Mouse (Mus musculus) layer of hippocampus, adult 9-10 months (tissue): ENCODE results near the gene Retreg1.

Experiments used
- DNase-seq: peaks from one replicate; pipeline ENCODE4 v3.0.0; 2022; ENCODE audit warnings: low spot score

Retreg1 gene

DNA sequence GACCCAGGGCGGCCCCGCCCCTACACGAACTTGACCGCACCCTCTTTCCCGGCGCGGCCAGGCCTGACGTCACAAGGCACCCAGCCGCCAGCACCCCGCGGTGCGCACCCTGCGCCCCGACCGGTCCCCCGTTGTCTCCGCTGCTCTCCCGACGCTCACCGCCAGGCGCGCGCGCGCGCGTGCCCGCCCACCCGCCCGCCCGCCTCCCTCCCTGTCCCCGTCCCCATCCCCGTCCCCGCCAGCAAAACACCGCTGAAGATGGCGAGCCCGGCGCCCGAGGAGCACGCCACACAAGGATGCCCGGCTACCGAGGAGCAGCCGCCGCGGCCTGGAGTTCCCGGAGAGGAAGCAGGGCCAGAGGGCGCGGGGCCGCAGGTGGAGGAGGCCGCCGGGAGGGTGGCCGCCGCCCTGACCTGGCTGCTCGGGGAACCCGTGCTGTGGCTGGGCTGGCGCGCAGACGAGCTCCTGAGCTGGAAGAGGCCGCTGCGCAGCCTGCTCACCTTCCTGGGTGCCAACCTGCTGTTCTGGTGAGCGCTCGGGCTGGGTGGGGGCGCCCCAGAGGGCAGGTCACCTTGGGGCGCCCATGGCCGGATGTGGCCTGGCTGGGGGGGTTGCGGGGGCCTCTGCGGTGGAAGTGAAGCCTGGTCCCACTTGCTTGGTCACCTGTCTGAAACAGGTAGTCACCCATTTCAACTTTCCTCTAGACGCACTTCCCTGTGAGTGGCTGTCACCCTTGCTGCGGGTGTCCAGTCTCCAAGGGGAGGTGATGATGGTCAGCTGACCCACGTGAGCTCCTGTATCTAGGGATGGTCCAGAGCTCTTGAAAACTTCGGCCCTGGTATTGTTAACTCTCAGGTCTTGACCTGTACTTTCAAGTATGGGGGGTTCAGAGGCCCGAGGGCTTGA lies at the start of gene Retreg1:
Gene Retreg1, plus strand, starts transcription at position 95 of the 906 bp plus-strand sequence.
- DNase-seq = no peak

DNA sequence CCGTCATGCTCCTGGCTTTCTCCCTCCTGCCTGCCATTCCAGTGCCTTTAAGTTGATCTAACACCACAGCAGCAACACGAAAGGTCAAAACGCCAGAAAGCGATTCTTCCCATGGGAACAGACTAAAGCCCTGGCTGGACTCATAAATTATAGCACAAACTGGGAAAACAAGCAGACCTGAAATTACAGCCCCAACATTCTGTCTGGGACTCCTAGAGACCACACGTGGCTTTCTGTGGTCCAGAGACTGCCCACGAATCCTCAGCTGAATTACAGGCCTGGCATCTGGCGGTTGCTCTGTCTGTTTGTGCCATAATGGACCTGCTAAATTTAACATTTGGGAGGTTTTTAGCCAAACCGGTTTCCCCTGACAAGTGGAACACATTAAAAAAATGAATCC lies 48.9 kb upstream of the Retreg1 start:
- DNase-seq = no peak

DNA sequence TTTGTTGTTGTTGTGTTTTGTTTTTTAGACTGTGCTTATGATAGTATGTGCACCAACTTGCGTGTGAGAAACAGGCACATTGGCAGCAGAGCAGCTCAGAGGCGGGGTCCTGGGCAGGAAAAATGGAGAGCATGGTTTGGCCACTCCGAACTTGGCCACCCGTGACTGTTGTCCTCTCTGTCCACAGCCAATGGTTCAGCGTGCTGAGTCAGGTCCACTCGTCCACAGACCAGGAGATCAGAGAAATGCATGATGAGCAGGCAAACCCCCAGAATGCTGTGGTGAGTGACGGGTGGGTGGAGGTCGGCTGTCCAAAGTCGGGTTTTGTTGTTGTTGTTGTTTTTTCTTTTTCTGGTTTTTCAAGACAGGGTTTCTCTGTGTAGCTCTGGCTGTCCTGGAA lies 47.5 kb upstream of the Retreg1 start:
- no peak for DNase-seq

DNA sequence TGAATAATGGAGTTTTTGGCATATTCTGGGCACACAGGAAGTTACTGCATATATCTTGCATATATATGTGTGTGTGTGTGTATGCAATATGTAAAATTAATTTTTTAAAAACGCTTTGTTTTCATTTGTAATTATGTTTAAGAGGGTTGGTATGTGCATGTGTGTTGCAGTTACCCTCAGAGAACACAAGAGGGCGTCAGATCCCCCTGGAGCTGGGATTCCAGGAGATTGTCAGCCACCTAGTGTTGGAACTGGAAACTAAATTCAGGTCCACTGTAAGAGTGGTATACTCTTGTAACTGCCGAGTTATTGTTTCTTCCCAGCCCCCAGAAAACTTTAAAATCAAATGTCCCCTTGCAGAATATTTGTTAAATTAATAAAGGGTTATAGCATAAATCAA lies 46.6 kb upstream of the Retreg1 start:
- DNase-seq = no peak

DNA sequence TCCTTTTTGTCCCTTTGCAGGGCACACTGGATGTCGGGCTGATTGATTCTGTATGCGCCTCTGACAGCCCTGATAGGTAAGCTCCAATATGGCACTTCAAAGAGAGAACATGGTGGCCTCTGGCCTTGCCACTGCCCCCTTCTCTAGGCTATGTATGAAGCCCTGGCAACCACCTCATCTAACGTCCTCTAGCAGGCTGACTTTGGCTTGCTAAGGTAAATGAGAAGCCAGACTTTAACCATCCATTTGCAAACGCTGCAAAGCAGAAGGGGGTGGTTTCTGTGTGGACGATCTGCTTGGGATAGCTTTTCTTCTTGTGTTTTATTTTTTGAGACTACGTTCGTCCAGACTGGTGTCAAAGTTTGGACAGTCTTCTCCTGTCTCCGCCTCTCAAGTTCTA lies 45.8 kb upstream of the Retreg1 start:
- no peak for DNase-seq

DNA sequence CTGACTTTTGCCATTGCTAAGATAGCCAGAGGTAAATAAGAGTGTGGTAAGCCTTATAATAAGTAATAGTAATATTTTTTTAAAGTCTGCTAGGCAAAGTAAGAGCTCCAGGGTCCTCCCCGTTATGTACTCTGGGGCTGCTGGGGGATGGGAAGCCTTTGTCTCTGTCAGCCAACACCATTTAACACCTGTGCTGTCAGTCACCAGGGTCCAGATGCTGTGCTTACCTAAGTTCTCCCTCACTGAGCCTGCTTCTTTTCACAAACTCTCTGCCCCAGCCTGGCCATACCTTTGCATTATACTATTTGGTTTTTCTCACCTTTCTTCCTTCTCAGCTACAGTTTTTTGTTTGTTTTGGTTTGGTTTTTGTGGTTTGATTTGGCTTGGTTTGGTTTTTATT lies 45.1 kb upstream of the Retreg1 start:
- no peak for DNase-seq

DNA sequence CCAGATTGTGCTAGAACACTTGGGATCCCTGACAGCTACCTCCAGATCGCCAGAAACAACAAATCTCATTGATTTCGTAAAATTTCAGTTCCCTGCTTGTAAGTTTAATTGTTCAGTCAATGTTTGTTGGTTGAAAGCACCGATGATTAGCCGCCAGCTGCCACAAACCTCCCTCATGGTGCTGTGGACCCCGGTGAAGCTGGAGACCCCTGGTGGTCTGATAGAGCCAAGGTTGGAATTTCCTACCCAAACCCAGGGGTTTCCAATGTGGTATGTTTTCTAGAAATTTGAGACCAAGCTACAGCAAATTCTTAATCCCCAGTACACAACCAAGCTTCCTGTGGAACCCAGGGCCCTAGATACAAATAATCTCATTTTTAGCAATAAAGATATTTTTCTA lies 41.3 kb upstream of the Retreg1 start:
- DNase-seq = no peak

DNA sequence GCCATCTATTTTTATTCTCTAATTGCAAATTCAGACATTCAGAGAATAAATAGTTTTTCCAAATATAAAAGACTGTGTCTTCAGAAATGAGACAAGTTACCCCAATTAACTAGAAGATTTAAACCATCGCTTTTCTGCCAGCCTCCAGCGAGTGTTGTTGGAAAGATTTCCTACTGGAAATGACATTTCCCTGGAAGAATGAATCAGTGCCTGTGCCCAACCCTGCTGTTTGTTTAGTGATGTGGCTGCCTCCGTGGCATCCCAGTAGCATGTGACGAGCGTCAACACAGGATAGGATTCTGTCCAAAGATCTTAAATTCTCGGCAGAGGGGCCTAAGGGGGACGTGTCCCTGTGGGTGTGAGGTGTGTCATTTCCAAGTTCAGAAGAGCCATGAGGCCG lies 40.8 kb upstream of the Retreg1 start:
- no peak for DNase-seq

DNA sequence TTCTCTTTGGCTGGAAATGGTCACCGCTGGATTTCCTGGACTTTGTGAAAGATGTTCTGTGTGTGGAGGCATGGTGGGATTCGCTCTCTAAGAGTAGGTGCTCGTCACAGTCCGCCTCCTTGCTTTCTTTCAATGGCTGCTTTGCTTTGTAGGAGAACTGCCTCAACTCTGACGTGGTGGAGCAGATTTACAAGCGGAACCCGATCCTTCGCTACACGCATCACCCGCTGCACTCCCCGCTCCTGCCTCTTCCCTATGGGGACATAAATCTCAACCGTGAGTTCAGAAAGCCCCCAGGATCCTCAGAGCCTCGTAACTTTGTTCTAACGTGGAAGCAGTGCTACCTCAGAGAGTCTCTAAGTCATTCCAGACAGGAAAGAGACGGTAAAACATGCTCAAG lies 39.9 kb upstream of the Retreg1 start:
- no peak for DNase-seq

DNA sequence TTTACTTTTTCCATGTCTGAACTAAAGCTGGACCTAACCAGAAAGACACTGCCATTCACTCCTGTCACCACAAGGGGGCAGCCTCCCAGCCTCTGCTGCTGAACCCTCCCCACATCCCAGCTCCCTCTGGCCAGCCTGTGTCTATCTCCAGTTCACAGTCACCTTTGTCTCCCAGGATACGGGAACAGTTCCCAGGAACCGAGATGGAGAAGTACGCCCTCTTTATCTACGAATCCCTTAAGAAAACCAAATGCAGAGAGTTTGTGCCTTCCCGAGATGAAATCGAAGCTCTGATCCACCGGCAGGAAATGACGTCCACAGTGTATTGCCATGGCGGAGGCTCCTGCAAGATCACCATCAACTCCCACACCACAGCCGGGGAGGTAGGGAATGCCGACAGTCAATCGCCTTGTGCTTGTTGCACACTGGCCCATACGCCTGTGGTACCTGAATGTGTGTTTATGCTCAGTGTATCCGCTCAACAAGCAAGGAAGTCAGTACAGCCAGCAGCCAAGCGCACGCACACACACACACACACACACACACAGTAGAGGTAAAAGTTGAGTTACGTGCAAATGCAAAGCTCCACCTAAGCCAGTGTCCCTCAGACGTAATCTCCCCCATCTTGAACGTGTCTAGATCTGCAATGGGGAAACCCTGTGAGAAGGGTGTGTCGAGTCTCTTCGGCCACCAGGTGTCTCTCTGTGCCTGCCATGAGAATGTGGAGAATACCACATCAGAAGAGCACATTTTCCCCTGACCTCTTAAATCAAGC lies 37.5 kb upstream of the Retreg1 start:
- DNase-seq = peak; percentile 45

DNA sequence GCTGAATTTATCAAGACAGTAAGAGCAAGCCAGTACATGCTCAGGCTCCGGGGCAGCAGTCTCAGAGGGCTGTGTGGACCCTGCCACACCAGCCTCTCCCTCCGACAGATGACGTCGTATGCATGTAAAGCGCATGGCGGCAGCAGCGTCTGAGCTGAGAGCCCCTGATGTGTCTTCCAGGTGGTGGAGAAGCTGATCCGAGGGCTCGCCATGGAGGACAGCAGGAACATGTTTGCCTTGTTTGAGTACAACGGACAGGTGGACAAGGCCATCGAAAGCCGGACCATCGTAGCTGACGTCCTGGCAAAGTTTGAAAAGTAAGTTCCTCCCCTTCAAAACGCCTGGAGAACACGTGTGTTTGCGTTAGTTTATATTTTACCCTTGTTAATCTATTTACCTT lies 36.6 kb upstream of the Retreg1 start:
- no peak for DNase-seq

DNA sequence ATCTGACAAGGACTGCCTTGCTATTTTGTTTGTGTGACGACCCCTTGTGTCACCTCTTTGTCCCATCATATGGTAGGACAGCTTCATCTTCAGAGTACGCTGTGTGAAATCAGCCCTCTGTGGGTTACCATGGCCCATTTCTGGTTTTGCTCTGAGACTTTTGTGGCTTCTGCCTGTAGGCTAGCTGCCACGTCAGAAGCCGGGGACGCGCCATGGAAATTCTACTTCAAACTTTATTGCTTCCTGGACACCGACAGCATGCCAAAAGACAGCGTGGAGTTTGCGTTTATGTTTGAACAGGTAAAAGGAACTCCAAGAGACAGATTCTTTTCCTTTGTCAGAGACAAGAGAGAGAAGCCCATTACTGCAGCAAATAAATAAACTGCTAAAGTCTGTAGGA lies 36.1 kb upstream of the Retreg1 start:
- DNase-seq = no peak

DNA sequence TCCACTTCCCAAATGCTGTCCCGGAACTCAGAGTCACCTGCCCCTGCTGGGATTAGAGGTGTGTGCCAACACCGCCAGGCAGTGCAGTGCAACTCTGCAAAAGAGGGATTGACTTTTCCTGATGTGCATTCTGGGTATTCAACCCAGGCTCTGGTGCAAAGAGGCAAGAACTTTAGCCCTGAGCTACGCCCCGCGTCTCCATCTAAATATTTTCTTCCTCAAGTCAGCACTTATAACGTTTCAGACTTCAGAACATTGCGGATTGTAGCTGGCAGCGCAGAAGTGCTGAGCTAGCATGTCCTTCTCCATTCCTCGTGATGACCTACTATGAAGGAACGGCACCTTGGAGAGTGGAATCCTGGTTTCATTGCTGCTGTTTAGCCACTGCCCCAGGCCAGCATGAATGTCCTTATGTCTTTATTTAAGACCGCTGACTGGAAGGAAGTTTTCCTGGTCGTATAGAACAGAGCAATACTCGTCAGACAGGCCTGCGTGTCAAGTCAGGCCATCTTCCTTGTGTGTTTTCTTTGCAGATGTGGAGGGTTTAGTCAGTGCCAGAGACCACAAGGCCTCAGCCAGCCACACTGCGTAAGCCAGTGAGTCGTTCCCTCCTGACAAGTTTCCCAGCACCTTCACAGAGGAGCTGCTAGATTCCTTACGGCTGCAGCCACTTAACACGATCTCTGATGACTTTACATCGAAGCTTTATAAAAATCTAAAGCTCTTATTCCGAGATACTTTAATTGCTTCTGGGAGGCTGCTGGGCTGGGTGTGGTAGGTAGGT lies 34.1 kb upstream of the Retreg1 start:
- DNase-seq = no peak

DNA sequence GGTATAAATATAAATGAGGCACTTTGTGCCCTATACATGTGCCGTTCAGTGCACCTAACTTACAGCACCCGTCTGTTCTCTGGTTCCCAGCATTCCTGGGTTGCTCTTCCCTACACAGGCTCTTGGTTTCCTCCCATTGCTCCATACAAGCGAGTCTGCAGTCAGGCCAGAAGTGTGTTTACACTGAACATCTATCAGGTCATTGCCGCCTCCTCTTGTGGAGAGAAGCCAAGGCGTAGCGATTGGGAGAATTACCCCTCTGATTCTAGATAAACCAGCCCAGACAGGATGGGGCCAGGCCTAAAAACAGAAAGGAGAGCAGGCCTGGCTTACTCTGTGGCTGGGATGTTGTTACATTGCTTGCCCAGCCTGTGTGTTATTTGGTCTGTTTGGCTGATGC lies 33.3 kb upstream of the Retreg1 start:
- no peak for DNase-seq

DNA sequence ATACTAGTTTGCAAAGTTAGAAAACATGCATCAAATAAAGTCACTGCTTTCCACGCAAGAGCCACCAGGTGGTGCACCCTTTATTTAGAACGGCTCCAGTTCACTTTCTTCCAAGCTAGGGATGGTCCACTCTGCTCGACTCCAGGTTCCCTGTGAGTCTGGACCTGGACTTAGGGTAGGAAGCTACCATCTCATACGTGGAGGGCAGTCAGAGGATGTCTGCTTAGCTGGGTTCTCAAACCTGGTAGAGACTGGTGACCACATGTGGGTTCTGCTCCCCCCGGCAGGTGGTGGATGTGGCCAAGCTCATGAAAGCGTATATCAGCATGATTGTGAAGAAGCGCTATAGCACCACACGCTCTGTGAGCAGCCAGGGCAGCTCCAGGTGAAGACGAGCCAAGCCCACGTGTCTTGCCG lies 31.1 kb upstream of the Retreg1 start:
- no peak for DNase-seq

DNA sequence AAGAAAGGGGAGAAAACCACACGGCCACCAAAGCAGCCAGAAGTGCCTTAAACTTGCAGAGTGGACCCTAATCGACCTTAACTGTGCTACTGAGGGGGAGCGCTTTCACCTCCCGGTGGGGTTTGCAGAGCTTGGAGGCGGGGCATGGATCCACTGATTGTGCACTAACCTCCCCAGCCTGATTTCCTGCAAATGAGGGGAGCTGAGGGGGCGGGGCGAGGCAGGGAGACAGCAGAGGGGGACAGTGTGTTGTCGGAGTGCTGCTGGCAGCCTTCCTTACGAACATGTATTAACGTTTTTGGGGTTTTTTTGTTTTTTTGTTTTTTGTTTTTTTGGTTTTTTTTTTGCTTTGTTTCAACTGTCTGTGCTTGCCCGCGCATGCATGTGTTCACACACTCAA lies 30.5 kb upstream of the Retreg1 start:
- no peak for DNase-seq

DNA sequence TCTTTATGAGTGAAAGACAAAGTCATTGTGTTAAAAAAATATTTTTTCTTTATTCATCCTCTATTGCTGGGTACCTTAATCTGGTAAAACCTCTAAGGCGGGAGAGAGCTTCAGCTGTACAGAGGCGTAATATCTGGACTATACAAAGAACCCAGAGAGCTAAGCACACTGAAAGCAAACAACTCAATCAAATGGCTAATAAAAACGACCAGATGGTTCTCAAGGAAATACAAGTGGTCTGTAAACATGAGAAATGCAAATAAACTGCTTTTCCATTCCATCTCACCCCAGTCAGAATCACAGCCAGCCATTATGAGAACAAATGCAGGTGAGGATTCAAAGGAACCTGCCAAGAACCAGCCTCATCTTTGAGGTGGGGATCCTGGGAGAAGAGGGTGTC lies 28.4 kb upstream of the Retreg1 start:
- DNase-seq = no peak

DNA sequence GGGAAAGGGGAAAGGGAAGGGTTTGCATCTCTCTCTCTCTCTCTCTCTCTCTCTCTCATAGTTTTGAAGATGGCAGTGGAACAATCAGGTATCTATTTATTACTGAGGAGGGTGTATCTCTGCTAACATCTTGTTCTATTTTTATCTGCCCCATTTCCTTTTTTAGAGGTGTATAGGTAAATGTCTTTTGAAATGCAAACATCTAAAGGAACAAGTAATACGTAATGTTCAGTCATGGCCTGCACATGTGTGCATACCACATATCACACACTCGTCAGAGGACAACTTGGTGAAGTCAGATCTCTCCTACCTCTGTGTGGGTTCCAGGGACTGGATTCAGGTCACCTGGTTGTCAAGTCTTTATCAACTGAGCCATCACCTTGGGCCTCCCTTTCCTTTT lies 25.8 kb upstream of the Retreg1 start:
- DNase-seq = no peak

DNA sequence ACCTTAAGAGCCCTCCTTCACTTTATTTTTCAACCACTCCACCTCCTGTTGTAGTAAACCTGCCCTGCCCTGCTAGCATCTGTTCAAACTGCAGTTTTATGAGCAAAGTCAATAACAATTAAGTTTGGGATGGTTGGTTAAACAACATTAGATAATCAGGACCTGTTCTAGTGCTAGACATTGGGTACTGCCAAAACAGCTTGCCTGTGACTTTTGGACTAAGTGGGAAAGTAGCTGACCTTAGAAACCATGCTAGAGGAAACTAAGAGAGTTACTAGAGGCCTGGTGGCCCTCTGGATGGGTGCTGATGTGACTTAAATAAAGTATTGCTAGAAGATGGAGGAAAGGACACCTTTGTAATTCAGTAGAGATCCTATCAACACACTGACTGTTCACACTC lies 21.0 kb upstream of the Retreg1 start:
- DNase-seq = no peak

DNA sequence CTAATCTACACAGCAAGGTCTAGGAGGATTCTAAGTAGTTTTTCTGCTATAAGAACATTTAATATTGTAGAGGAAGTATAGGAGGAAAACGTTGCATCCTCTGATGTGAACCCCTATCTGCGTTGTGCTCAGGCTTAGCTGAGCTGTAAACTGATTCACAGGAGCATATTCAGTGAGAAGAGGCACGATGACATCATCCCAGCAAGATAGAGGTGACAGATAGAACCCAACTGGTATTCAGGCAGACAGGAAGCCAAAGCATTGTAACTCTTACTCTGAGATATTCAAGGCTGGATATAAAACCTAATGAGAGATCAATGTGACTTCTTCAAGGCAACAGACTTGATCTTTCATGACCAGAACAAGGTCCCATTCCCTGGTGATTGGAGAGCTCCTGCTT lies 20.3 kb upstream of the Retreg1 start:
- DNase-seq = no peak

DNA sequence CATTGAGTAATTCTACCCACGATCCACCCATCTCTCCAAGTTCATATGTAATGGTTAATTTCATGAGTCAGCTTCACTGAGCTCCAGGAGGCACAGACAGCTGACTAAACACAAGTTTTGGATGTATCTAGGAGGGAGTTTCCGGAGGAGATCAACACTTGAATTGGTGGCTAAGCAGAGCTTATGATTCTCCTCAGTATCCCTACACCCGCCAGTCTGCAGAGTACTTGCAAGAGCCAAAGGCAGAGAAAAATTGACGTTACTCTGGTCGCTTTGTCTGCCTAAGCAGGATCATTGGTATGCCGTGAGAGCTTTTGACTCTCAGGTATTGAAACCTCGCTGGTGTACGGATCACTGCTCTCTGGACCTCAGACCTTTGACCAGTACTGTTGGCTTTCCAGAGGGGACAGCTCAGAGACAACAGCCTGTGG lies 16.4 kb upstream of the Retreg1 start:
- no peak for DNase-seq

DNA sequence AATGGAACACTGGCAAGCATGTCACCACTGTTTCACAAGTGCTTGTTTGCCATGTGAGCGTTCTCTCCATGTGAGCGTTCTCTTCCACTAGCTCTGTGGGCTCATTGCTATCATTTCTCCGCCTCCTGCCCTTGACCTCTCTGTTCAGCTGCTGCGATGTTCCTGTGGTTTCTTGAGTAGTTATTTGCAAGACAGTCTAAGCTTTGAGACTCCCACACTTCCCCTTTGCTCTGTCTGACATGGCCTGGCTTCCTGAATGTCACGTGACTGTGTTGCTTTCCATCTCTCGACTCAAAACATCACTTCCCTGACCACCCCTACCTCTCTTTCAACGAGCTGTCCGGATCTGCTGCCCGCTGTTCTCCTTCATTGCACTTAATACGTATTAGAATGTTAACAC lies 14.5 kb upstream of the Retreg1 start:
- no peak for DNase-seq

DNA sequence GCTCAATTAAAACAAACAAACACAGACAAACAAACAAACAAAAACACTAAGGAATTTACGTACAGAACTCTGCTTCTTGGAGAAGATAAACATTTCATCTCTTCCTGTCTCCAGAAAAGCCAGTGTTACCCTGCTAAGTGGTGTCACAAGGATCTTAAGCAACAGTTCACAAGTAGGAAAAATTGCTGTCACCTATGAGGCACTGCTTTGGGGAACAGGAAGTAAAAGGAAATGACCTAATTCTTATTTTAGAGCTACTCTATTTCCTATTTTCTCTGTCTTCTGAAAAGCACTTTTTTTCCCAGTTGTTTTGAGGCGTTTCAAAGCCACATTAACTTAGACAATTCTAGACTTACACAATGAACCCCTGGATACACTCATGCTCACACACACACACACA lies 12.6 kb upstream of the Retreg1 start:
- DNase-seq = no peak
